Mouse (Mus musculus) heart, embryonic 12.5 days (tissue): Measurements from ENCODE around the gene Ccdc62. TPM values are rescaled to one million over a fixed set of nuclear protein-coding genes. Genes with fewer than 3 reads are reported as not detected.

Experiments
- ATAC-seq: fragments of 200-750 bp; cut with Nextera tagmentation; 2 replicates; pipeline ENCODE4 v1.8.0; 2017; ENCODE audit warnings: moderate TSS enrichment, moderate library complexity; ENCODE audit not compliant: insufficient number of reproducible peaks, low FRiP score
- H3K27ac ChIP-seq: fragments of 300-500 bp; sonication (generic); 2 replicates; pipeline ENCODE4 v1.5.1; 2016; ENCODE audit warnings: mild to moderate bottlenecking, moderate library complexity; ENCODE audit not compliant: poor library complexity, severe bottlenecking
- H3K27me3 ChIP-seq: fragments of 300-500 bp; sonication (generic); replicated peaks from 2 replicates; pipeline ENCODE4 v1.6.1; 2016; ENCODE audit warnings: mild to moderate bottlenecking, moderate library complexity
- H3K36me3 ChIP-seq: fragments of 300-500 bp; sonication (generic); 2 replicates; pipeline ENCODE4 v1.6.1; 2016; ENCODE audit warnings: mild to moderate bottlenecking, moderate library complexity
- H3K4me1 ChIP-seq: fragments of 300-500 bp; sonication (generic); replicated peaks from 2 replicates; pipeline ENCODE4 v1.6.1; 2016; ENCODE audit warnings: mild to moderate bottlenecking
- H3K4me2 ChIP-seq: fragments of 300-500 bp; sonication (generic); 2 replicates; pipeline ENCODE4 v1.6.1; 2016; ENCODE audit warnings: mild to moderate bottlenecking, moderate library complexity
- H3K4me3 ChIP-seq: fragments of 300-500 bp; sonication (generic); 2 replicates; pipeline ENCODE4 v1.5.1; 2016; ENCODE audit warnings: mild to moderate bottlenecking
- H3K9ac ChIP-seq: fragments of 300-500 bp; sonication (generic); 2 replicates; pipeline ENCODE4 v1.6.1; 2016; ENCODE audit warnings: mild to moderate bottlenecking, moderate library complexity
- H3K9me3 ChIP-seq: fragments of 300-500 bp; sonication (generic); replicated peaks from 2 replicates; pipeline ENCODE4 v1.6.1; 2016; ENCODE audit warnings: mild to moderate bottlenecking, moderate library complexity
- WGBS: fragments of 180-500 bp; shearing (Covaris S2); methylation state at CpG from one replicate; pipeline ENCODE4 v1.1.7; 2016; 5-methylcytosine and 5-hydroxymethylcytosine counted together
- polyA plus RNA-seq: library from polyadenylated mRNA; unstranded; fragments of >200 nt; fragmentation: Nextera tagmentation; extraction: Ambion mirVana; gene quantifications from 2 replicates; pipeline ENCODE4 v1.2.1, GENCODE M21; 2016

Gene Ccdc62
- polyA plus RNA-seq, 1 experiment from 2014 or later = 7.1 TPM

DNA sequence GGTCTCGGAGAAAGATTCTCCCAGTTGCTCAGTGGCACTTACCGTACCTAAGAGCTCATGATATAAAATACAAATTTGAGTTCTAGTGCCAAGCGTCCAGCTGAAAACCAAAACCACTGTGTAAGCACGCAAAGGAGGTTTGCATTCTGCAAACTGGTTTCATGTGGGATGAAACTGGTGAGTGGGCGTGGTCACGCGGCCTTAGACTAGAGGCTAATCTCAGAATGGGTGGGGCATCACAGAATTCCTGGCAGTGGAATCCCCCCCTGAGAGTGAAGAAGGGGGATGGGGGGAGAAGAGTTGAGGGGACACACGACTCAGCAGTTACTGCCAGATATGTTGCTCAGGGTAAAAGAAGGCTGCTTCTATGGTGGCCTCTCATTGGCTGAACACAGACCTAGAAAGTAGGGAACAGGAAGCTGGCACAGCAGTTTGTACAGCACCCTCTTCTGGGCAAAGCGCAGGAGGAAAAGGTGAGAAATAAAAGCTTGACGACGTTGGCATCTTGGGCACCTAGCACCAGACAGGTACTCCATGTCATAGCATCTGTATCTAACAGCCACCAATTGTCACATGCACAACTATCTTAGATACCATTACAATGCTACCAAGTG is 26.3 kb upstream of the Ccdc62 start:
- H3K4me3 ChIP-seq = no peak overlapping the region
- ATAC-seq = no peak
- H3K36me3 ChIP-seq = peaks cover 9% of the 10 kb centered on the region
- H3K4me2 ChIP-seq = no peak overlapping the region
- H3K9me3 ChIP-seq = no peaks in the 10 kb centered on the region
- no peaks in the 10 kb centered on the region for H3K27me3 ChIP-seq
- 58% methylated on average over 11 of the region's 11 CpGs for WGBS
- H3K9ac ChIP-seq = no peak overlapping the region
- peaks cover 14% of the 10 kb centered on the region for H3K4me1 ChIP-seq
- H3K27ac ChIP-seq = no peak overlapping the region

DNA sequence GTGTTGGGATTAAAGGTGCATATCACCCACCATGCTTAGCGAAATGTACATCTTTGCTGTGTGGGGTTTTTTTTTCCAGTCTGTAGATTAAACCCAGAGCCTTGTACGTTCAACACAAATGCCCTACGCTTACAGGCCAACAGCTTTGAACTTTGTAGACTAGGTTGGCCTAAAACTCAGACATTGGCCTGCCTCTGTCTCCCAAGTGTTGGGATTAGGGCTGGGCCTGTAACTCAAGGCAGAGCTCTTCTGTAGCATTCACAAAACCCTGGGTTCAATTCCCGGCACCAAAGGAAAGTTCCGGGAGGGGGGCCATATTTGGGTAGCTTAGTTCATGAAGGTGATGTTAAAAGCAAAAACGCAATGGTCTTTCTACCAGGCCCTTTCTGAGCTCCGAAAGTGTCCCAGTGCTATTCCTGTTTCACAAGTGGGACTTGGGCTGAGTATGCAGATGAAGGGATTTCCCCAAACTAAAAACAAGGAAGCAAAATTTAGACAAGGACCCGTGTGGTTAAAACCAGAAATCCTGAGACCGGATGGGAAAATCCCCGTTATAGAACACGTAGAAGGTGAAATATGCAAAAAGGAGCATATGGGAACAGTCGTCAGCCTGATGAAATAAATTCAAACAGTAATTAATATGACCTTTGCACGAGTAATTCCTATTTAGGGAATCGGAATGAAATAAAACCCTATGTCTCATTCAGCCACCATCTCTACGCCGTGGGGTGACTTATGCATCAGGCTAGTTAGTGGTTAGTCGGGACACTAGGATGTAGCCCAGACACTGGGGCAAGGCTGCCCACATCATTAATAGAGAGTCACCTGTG is 24.1 kb upstream of the Ccdc62 start:
- H3K4me3 ChIP-seq = no peak overlapping the region
- no peaks in the 10 kb centered on the region for H3K27me3 ChIP-seq
- H3K4me1 ChIP-seq = peaks cover 14% of the 10 kb centered on the region
- H3K4me2 ChIP-seq = peak overlapping the region; percentile 45
- peaks cover 30% of the 10 kb centered on the region for H3K36me3 ChIP-seq
- no peaks in the 10 kb centered on the region for H3K9me3 ChIP-seq
- H3K9ac ChIP-seq = no peak overlapping the region
- no peak overlapping the region for H3K27ac ChIP-seq
- WGBS = 71% methylated on average over 17 of the region's 17 CpGs
- no peak for ATAC-seq

DNA sequence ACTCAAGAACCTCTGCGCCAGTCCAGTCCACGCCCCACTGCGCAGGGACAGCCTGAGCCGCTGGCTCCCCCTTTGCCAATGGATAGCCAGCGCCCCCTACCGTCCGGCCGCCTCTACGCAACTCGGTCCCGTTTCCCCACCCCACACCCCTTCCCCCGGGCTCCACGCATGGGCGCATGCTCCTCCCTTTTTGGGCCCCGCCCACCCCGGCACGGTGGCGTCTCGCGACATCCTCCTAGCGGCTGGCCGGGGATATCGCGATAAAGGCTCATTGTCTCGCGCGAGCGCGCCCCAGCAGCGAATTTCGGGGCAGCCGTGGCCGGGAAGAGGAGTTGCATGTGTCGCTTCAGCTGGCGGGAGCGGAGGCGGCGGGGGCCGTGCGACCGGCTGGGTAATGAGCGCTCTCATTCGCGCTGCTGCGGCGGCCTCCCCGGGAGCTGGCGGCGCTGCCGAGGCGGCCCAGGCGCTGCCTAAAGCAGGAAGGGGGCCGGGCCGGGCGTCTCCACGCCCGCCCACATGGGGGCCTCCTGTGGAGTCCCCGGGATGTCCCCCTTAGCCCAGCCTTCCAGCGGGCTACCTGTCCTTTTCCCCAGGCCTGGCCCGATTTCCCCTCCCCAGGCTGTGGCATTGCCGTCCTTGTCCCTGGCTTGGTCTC is 23.4 kb upstream of the Ccdc62 start, which contains the start of gene Denr:
Gene Denr, plus strand, starts transcription at position 200 of the 655 bp plus-strand sequence.
- H3K36me3 ChIP-seq = peaks cover 37% of the 10 kb centered on the region
- H3K27me3 ChIP-seq = no peaks in the 10 kb centered on the region
- H3K4me1 ChIP-seq = peaks cover 14% of the 10 kb centered on the region
- peak within 1 kb of the TSS; percentile 80 for H3K27ac ChIP-seq
- H3K4me3 ChIP-seq = peak within 1 kb of the TSS; percentile 81
- peak within 1 kb of the TSS; percentile 89 for H3K4me2 ChIP-seq
- peak within 1 kb of the TSS; percentile 88 for H3K9ac ChIP-seq
- WGBS = under 1% methylated on average over 60 of the region's 61 CpGs
- peak; percentile 97 for ATAC-seq
- H3K9me3 ChIP-seq = no peaks in the 10 kb centered on the region

DNA sequence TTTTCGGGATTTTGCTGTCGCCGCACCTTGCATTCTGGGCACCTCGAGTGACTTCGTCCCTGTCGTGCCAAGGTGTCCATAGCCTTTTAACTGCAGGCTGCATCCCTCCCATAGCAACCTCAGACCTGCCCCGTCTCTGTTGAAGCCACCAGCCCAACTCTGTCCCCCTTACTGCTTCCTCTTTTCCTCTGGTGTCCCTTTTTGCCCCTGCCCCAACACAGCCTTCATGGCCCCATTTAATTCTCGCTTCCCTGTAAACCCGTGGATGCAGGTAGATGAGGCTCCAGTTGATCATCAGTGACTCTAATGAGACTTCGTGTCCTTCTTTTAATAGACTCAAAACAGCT is 22.9 kb upstream of the Ccdc62 start:
- Histone ChIP-seq H3K27me3 (no peaks in the 10 kb centered on the region), H3K4me2 (peak overlapping the region; percentile 89), H3K4me1 (peaks cover 14% of the 10 kb centered on the region), H3K27ac (peak overlapping the region; percentile 80; the same call in 1 of the 2 replicates), H3K4me3 (peak overlapping the region; percentile 81), H3K36me3 (peaks cover 41% of the 10 kb centered on the region), H3K9ac (peak overlapping the region; percentile 88), H3K9me3 (no peaks in the 10 kb centered on the region)
- ATAC-seq = no peak
- 6% methylated on average over 10 of the region's 10 CpGs for WGBS

DNA sequence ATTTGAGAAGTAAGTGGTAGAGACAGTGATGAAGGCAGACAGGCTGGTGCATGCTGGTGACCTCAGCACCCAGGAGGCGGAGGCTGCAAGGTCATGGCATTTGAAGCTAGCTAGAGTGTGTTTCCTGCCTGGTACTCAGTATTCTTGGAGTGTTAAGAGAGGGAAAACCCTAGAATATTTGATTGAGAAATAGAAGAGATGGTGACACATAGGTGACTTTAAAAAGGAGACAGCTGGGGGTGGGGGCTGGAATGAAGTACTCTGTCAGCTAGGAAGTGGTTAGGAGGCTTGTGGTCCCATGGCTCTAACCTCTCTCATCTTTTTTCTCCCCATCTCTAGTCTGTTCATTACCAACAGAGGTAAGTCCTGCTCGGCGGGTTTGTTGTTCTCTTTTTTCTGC is 15.6 kb upstream of the Ccdc62 start:
- H3K9ac ChIP-seq = no peak overlapping the region
- peaks cover 12% of the 10 kb centered on the region for H3K4me1 ChIP-seq
- H3K27ac ChIP-seq = no peak overlapping the region
- H3K4me3 ChIP-seq = no peak overlapping the region
- no peaks in the 10 kb centered on the region for H3K9me3 ChIP-seq
- peaks cover 75% of the 10 kb centered on the region for H3K36me3 ChIP-seq
- no peaks in the 10 kb centered on the region for H3K27me3 ChIP-seq
- ATAC-seq = no peak
- 73% methylated on average over 3 of the region's 3 CpGs for WGBS
- H3K4me2 ChIP-seq = no peak overlapping the region

DNA sequence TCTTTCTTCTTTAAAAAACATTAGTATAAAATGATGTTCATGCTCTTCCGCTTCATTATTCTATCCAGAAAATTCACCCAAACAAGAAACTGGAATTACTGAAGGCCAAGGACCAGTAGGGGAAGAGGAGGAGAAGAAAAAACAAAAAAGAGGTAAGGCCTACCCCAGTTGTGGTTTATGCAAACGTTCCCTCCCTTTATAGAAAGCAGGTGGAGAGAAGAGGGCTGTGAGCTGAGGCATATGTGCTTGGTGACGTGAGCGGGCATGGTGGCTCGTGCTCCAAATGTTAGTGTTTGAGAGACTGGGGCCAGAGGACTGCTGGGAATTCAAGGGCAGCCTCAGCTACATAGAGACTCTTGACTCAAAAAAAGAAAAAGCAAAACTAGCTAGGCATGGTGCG is 8.4 kb upstream of the Ccdc62 start:
- Histone ChIP-seq H3K9me3 (no peaks in the 10 kb centered on the region), H3K36me3 (peaks cover 91% of the 10 kb centered on the region), H3K4me2 (no peak overlapping the region), H3K9ac (no peak overlapping the region), H3K27ac (no peak overlapping the region), H3K4me3 (no peak overlapping the region), H3K4me1 (no peaks in the 10 kb centered on the region), H3K27me3 (no peaks in the 10 kb centered on the region)
- ATAC-seq = no peak
- 91% methylated on average over 6 of the region's 6 CpGs for WGBS

DNA sequence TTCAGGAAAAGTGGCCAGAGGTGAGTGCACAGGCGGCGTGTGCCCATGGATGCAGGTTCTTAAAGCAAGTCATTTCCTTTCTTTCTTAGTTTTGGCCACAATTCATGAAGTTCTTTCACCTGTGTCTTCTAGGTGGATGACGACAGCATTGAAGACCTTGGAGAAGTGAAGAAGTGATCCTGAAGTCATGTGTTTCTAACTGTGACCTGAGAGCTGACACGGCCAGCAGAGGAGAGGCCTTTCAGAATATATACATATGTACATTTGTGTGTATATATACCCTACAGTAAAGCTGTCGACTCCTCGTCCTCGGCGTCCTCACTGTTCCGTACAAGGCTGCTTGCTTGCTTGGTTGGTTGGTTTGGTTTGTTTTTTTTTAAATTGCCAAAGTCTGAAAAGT is 3.4 kb upstream of the Ccdc62 start, which contains the start of gene Gm43518:
Gene Gm43518, plus strand, starts transcription at position 301 of the 400 bp plus-strand sequence.
- WGBS = 93% methylated on average over 9 of the region's 9 CpGs
- no peak within 1 kb of the TSS for H3K27ac ChIP-seq
- no peak within 1 kb of the TSS for H3K4me3 ChIP-seq
- no peaks in the 10 kb centered on the region for H3K27me3 ChIP-seq
- H3K9ac ChIP-seq = no peak within 1 kb of the TSS
- H3K4me2 ChIP-seq = no peak within 1 kb of the TSS
- peaks cover 4% of the 10 kb centered on the region; the same call in 1 of the 2 replicates for H3K4me1 ChIP-seq
- no peaks in the 10 kb centered on the region for H3K9me3 ChIP-seq
- H3K36me3 ChIP-seq = peaks cover 70% of the 10 kb centered on the region
- no peak for ATAC-seq

DNA sequence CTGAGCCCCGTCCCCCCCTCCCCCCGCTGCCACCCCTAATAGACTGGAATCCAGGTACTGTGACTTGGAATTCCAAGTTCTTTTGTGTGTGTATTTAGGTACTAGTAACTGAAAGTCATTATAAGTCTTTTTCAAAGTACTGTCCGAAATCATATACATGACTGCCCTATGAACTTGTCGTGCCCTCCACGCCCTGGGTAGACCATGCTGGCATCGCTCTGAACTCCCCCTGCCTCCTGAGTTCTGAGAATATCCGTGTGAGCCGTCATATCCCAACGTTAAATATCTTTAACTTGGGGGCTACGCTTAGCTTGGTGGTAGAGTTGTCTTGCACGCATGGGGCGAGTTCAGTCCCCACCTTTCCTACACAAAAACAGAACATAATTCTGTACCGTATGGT is 652 bp downstream of the Ccdc62 start:
- H3K4me1 ChIP-seq = peaks cover 13% of the 10 kb centered on the region
- H3K27ac ChIP-seq = 0 out of 2 replicates have a peak overlapping the region, but pooled peaks have one; percentile 86
- peak overlapping the region; percentile 87 for H3K4me2 ChIP-seq
- no peak for ATAC-seq
- no peaks in the 10 kb centered on the region for H3K27me3 ChIP-seq
- H3K9me3 ChIP-seq = no peaks in the 10 kb centered on the region
- 52% methylated on average over 13 of the region's 13 CpGs for WGBS
- H3K36me3 ChIP-seq = peaks cover 29% of the 10 kb centered on the region
- H3K9ac ChIP-seq = peak overlapping the region; percentile 95
- peak overlapping the region; percentile 80 for H3K4me3 ChIP-seq

DNA sequence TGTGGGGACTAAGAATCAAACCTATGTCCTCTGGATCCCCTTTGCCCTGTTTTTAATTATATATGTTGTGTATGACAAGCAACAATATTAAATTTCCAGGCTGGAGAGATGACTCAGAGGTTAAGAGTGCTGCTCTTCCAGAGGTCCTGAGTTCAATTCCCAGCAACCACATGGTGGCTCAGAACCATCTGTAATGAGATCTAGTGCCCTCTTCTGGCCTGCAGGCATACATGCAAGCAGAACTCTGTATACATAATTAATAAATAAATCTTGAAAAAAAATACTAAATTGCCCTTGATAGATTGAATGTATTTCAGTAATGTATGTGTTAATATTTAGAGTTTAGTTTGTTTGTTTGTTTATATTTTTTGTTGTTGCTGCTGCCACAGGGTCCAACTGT is 2.4 kb downstream of the Ccdc62 start:
- no peak overlapping the region for H3K4me3 ChIP-seq
- no peak overlapping the region for H3K9ac ChIP-seq
- H3K4me1 ChIP-seq = peaks cover 13% of the 10 kb centered on the region
- H3K36me3 ChIP-seq = peaks cover 12% of the 10 kb centered on the region
- H3K27ac ChIP-seq = no peak overlapping the region
- no peak for ATAC-seq
- H3K9me3 ChIP-seq = no peaks in the 10 kb centered on the region
- H3K27me3 ChIP-seq = no peaks in the 10 kb centered on the region
- no peak overlapping the region for H3K4me2 ChIP-seq

DNA sequence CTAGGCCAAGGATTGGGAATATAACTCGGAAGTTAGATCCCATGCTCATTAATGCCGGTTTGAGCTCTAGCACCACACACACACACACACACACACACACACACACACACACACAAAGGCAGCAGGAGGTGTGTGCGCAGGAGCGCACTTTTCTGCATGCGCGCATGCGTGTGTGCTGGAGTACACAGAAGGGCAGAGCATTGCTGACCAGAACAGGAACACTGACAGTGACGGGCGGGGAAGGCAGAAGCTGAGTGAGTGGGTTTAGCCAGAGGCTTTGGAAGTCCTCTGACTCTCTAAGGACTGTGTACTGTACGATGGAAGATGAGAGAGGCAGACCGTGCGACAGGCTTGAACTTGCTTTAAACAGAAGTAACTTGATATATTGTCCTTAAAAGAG is 3.1 kb downstream of the Ccdc62 start:
- H3K27me3 ChIP-seq = no peaks in the 10 kb centered on the region
- peaks cover 13% of the 10 kb centered on the region for H3K4me1 ChIP-seq
- no peaks in the 10 kb centered on the region for H3K9me3 ChIP-seq
- ATAC-seq = no peak
- 88% methylated on average over 12 of the region's 12 CpGs for WGBS
- H3K27ac ChIP-seq = no peak overlapping the region
- H3K9ac ChIP-seq = no peak overlapping the region
- no peak overlapping the region for H3K4me3 ChIP-seq
- H3K4me2 ChIP-seq = no peak overlapping the region
- H3K36me3 ChIP-seq = peaks cover 7% of the 10 kb centered on the region

DNA sequence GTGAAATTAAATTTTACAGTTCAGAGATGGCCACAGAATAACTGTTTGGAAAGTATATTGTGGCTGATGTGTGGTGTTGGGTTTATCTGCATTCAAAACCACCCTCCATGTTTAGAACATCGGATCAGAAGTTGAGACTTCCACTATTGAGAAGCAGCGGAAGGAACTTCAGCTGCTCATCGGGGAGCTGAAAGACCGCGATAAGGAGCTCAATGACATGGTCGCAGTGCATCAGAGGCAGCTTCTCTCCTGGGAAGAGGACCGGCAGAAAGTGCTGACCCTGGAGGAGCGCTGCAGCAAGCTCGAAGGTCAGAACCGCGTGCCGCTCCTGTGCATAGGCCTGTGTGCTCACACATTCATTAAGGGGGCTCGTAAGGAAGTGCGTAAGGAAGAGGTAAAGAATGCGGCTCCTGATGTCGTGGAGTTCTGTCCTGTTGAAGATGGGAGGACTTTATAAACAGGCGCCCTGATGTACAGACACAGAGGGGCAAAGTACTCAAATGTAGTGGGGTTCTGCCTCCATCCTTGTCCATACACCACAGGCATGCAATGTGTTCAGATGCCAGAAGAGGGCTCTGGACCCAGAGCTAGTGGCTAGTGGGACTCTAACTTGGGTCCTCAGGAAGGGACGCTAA is 3.6 kb downstream of the Ccdc62 start:
- ATAC-seq = no peak
- peak overlapping the region; percentile 46 for H3K4me2 ChIP-seq
- H3K27me3 ChIP-seq = no peaks in the 10 kb centered on the region
- 21% methylated on average over 18 of the region's 18 CpGs for WGBS
- H3K4me3 ChIP-seq = no peak overlapping the region
- peaks cover 13% of the 10 kb centered on the region for H3K4me1 ChIP-seq
- H3K9me3 ChIP-seq = no peaks in the 10 kb centered on the region
- 0 out of 2 replicates have a peak, but pooled peaks cover 4% of the 10 kb centered on the region for H3K36me3 ChIP-seq
- no peak overlapping the region for H3K27ac ChIP-seq
- peak overlapping the region; percentile 42; the same call in 1 of the 2 replicates for H3K9ac ChIP-seq
